Mouse (Mus musculus) neural tube, embryonic 13.5 days (tissue): ENCODE results near the gene Pfn1. TPM values are rescaled to one million over a fixed set of nuclear protein-coding genes. Genes with fewer than 3 reads are reported as not detected.

Experiments
- ATAC-seq: fragments of 200-750 bp; cut with Nextera tagmentation; 2 replicates; pipeline ENCODE4 v1.8.0; 2017; ENCODE audit warnings: low read depth, mild to moderate bottlenecking, moderate TSS enrichment, moderate library complexity
- H3K27ac ChIP-seq: fragments of 300-500 bp; sonication (generic); replicated peaks from 2 replicates; pipeline ENCODE4 v1.5.1; 2015; ENCODE audit warnings: moderate library complexity, mild to moderate bottlenecking, inconsistent platforms
- H3K27me3 ChIP-seq: fragments of 300-500 bp; sonication (generic); 2 replicates; pipeline ENCODE4 v1.6.1; 2015; ENCODE audit warnings: mild to moderate bottlenecking, inconsistent platforms
- H3K36me3 ChIP-seq: fragments of 300-500 bp; sonication (generic); 2 replicates; pipeline ENCODE4 v1.6.1; 2015; ENCODE audit warnings: mild to moderate bottlenecking, inconsistent platforms
- H3K4me1 ChIP-seq: fragments of 300-500 bp; sonication (generic); replicated peaks from 2 replicates; pipeline ENCODE4 v1.6.1; 2015; ENCODE audit warnings: inconsistent platforms
- H3K4me2 ChIP-seq: fragments of 300-500 bp; sonication (generic); 2 replicates; pipeline ENCODE4 v1.6.1; 2015; ENCODE audit warnings: inconsistent platforms, mild to moderate bottlenecking, moderate library complexity
- H3K4me3 ChIP-seq: fragments of 300-500 bp; sonication (generic); 2 replicates; pipeline ENCODE4 v1.5.1; 2015; ENCODE audit warnings: mild to moderate bottlenecking, inconsistent platforms
- H3K9ac ChIP-seq: fragments of 300-500 bp; sonication (generic); 2 replicates; pipeline ENCODE4 v1.6.1; 2015; ENCODE audit warnings: moderate library complexity, mild to moderate bottlenecking, inconsistent platforms
- H3K9me3 ChIP-seq: fragments of 300-500 bp; sonication (generic); 2 replicates; pipeline ENCODE4 v1.6.1; 2016; ENCODE audit warnings: inconsistent platforms
- WGBS: fragments of 180-500 bp; shearing (Covaris S2); methylation state at CpG from one replicate; pipeline ENCODE4 v1.1.7; 2015; 5-methylcytosine and 5-hydroxymethylcytosine counted together
- polyA plus RNA-seq: library from polyadenylated mRNA; unstranded; fragments of >200 nt; fragmentation: Nextera tagmentation; extraction: Ambion mirVana; gene quantifications from 2 replicates; pipeline ENCODE4 v1.2.1, GENCODE M21; 2015

Gene Pfn1
- polyA plus RNA-seq, 1 experiment from 2014 or later: 970 TPM

- no peak for ATAC-seq
- Histone ChIP-seq H3K27me3 (no peaks in the 10 kb centered on the region), H3K27ac (no peak overlapping the region), H3K9ac (no peak overlapping the region), H3K36me3 (peaks cover 34% of the 10 kb centered on the region), H3K4me1 (peaks cover 13% of the 10 kb centered on the region), H3K4me2 (no peak overlapping the region), H3K4me3 (no peak overlapping the region), H3K9me3 (no peaks in the 10 kb centered on the region)
- WGBS: 85% methylated on average over 7 of the region's 7 CpGs
Observed at GRCm38 (mm10) chr11:70641241-70641640, 13.2 kb downstream of the Pfn1 start.

GRCm38 (mm10) chr11:70639976-70640375, 14.5 kb downstream of the Pfn1 start:
- 89% methylated on average over 8 of the region's 8 CpGs for WGBS
- H3K27ac ChIP-seq: no peak overlapping the region

GRCm38 (mm10) chr11:70638714-70639278, 15.6 kb downstream of the Pfn1 start, which contains the start of gene Gp1ba:
TSS of gene Gp1ba (plus strand) at chr11:70639122.
- 59% methylated on average over 5 of the region's 5 CpGs for WGBS
- H3K4me2 ChIP-seq: no peak within 1 kb of the TSS
- no peak within 1 kb of the TSS for H3K27ac ChIP-seq
- no peaks in the 10 kb centered on the region for H3K4me1 ChIP-seq
- no peaks in the 10 kb centered on the region for H3K9me3 ChIP-seq
- ATAC-seq: no peak
- H3K36me3 ChIP-seq: peaks cover 14% of the 10 kb centered on the region
- no peaks in the 10 kb centered on the region for H3K27me3 ChIP-seq
- H3K9ac ChIP-seq: no peak within 1 kb of the TSS
- H3K4me3 ChIP-seq: no peak within 1 kb of the TSS

More at GRCm38 (mm10) chr11:70639976-70640375, 14.5 kb downstream of the Pfn1 start:
- ATAC-seq: no peak
- Histone ChIP-seq H3K4me3 (no peak overlapping the region), H3K9me3 (no peaks in the 10 kb centered on the region), H3K27me3 (no peaks in the 10 kb centered on the region), H3K4me2 (no peak overlapping the region), H3K9ac (no peak overlapping the region), H3K36me3 (peaks cover 26% of the 10 kb centered on the region), H3K4me1 (peaks cover under 1% of the 10 kb centered on the region; the same call in 1 of the 2 replicates)

- Histone ChIP-seq H3K36me3 (peaks cover 9% of the 10 kb centered on the region; the same call in 1 of the 2 replicates), H3K4me2 (no peak overlapping the region), H3K4me3 (no peak overlapping the region), H3K4me1 (no peaks in the 10 kb centered on the region), H3K9me3 (no peaks in the 10 kb centered on the region), H3K27me3 (no peaks in the 10 kb centered on the region), H3K9ac (no peak overlapping the region), H3K27ac (no peak overlapping the region)
- no peak for ATAC-seq
- WGBS: 91% methylated on average over 1 of the region's 1 CpGs
Observed at GRCm38 (mm10) chr11:70638293-70638692, 16.2 kb downstream of the Pfn1 start.

GRCm38 (mm10) chr11:70637764-70638163, 16.7 kb downstream of the Pfn1 start:
- Histone ChIP-seq H3K9me3 (no peaks in the 10 kb centered on the region), H3K4me2 (no peak overlapping the region), H3K4me3 (no peak overlapping the region), H3K36me3 (peaks cover 4% of the 10 kb centered on the region; the same call in 1 of the 2 replicates), H3K27me3 (no peaks in the 10 kb centered on the region), H3K27ac (no peak overlapping the region), H3K9ac (no peak overlapping the region), H3K4me1 (no peaks in the 10 kb centered on the region)
- no peak for ATAC-seq
- WGBS: 95% methylated on average over 1 of the region's 1 CpGs

GRCm38 (mm10) chr11:70635601-70636000, 18.8 kb downstream of the Pfn1 start:
- no peak overlapping the region for H3K4me3 ChIP-seq
- H3K27ac ChIP-seq: no peak overlapping the region
- WGBS: 81% methylated on average over 4 of the region's 4 CpGs
- no peaks in the 10 kb centered on the region for H3K36me3 ChIP-seq
- no peak for ATAC-seq
- no peaks in the 10 kb centered on the region for H3K9me3 ChIP-seq
- H3K4me1 ChIP-seq: no peaks in the 10 kb centered on the region
- no peaks in the 10 kb centered on the region for H3K27me3 ChIP-seq
- no peak overlapping the region for H3K9ac ChIP-seq
- no peak overlapping the region for H3K4me2 ChIP-seq

GRCm38 (mm10) chr11:70630129-70630528, 24.3 kb downstream of the Pfn1 start:
- Histone ChIP-seq H3K9me3 (no peaks in the 10 kb centered on the region), H3K36me3 (no peaks in the 10 kb centered on the region), H3K27ac (no peak overlapping the region), H3K27me3 (no peaks in the 10 kb centered on the region), H3K9ac (no peak overlapping the region), H3K4me2 (no peak overlapping the region), H3K4me1 (no peaks in the 10 kb centered on the region), H3K4me3 (no peak overlapping the region)
- WGBS: 71% methylated on average over 7 of the region's 7 CpGs
- ATAC-seq: no peak

GRCm38 (mm10) chr11:70629557-70629956, 24.9 kb downstream of the Pfn1 start:
- H3K4me1 ChIP-seq: no peaks in the 10 kb centered on the region
- no peak overlapping the region for H3K4me2 ChIP-seq
- 59% methylated on average over 5 of the region's 5 CpGs for WGBS
- no peak overlapping the region for H3K27ac ChIP-seq
- no peaks in the 10 kb centered on the region for H3K36me3 ChIP-seq
- H3K9me3 ChIP-seq: no peaks in the 10 kb centered on the region
- H3K27me3 ChIP-seq: no peaks in the 10 kb centered on the region
- no peak for ATAC-seq
- H3K9ac ChIP-seq: no peak overlapping the region
- H3K4me3 ChIP-seq: no peak overlapping the region

- Histone ChIP-seq H3K27ac (no peak overlapping the region), H3K9me3 (no peaks in the 10 kb centered on the region), H3K36me3 (no peaks in the 10 kb centered on the region), H3K4me3 (no peak overlapping the region), H3K4me1 (no peaks in the 10 kb centered on the region), H3K9ac (no peak overlapping the region), H3K4me2 (no peak overlapping the region), H3K27me3 (no peaks in the 10 kb centered on the region)
- 82% methylated on average over 2 of the region's 2 CpGs for WGBS
- ATAC-seq: no peak
Observed at GRCm38 (mm10) chr11:70628431-70628830, 26.0 kb downstream of the Pfn1 start.

- H3K4me1 ChIP-seq: no peaks in the 10 kb centered on the region
- 73% methylated on average over 4 of the region's 4 CpGs for WGBS
- no peak overlapping the region for H3K9ac ChIP-seq
- no peak overlapping the region for H3K4me3 ChIP-seq
- no peaks in the 10 kb centered on the region for H3K9me3 ChIP-seq
- no peak overlapping the region for H3K4me2 ChIP-seq
- no peaks in the 10 kb centered on the region for H3K36me3 ChIP-seq
- no peak overlapping the region for H3K27ac ChIP-seq
- no peaks in the 10 kb centered on the region for H3K27me3 ChIP-seq
- ATAC-seq: no peak
Observed at GRCm38 (mm10) chr11:70626877-70627276, 27.6 kb downstream of the Pfn1 start.

GRCm38 (mm10) chr11:70625473-70625872, 29.0 kb downstream of the Pfn1 start:
- no peak overlapping the region for H3K27ac ChIP-seq
- no peak overlapping the region for H3K9ac ChIP-seq
- H3K4me3 ChIP-seq: no peak overlapping the region
- 47% methylated on average over 4 of the region's 4 CpGs for WGBS
- no peak overlapping the region for H3K4me2 ChIP-seq
- no peak for ATAC-seq
- no peaks in the 10 kb centered on the region for H3K4me1 ChIP-seq
- no peaks in the 10 kb centered on the region for H3K9me3 ChIP-seq
- no peaks in the 10 kb centered on the region for H3K27me3 ChIP-seq
- H3K36me3 ChIP-seq: no peaks in the 10 kb centered on the region

GRCm38 (mm10) chr11:70623053-70623742, 31.2 kb downstream of the Pfn1 start:
- 82% methylated on average over 10 of the region's 10 CpGs for WGBS
- no peak overlapping the region for H3K27ac ChIP-seq
- no peak overlapping the region for H3K4me2 ChIP-seq

More at GRCm38 (mm10) chr11:70623053-70623742, 31.2 kb downstream of the Pfn1 start:
- no peaks in the 10 kb centered on the region for H3K4me1 ChIP-seq
- H3K4me3 ChIP-seq: no peak overlapping the region
- H3K36me3 ChIP-seq: no peaks in the 10 kb centered on the region
- no peak for ATAC-seq
- no peak overlapping the region for H3K9ac ChIP-seq
- H3K9me3 ChIP-seq: no peaks in the 10 kb centered on the region
- no peaks in the 10 kb centered on the region for H3K27me3 ChIP-seq
